Mouse (Mus musculus) liver, embryonic 16.5 days (tissue): ENCODE results near the gene Eps8. TPM values are rescaled to one million over a fixed set of nuclear protein-coding genes. Genes with fewer than 3 reads are reported as not detected.

Source experiments
- ATAC-seq: fragments of 200-750 bp; cut with Nextera tagmentation; 2 replicates; pipeline ENCODE4 v1.8.0; 2017; ENCODE audit warnings: low read depth, mild to moderate bottlenecking, moderate number of reproducible peaks, moderate library complexity
- H3K27ac ChIP-seq: fragments of 300-500 bp; sonication (generic); 2 replicates; pipeline ENCODE4 v1.5.1; 2014; ENCODE audit warnings: mild to moderate bottlenecking, low read length
- H3K27me3 ChIP-seq: fragments of 300-500 bp; sonication (generic); 2 replicates; pipeline ENCODE4 v1.6.1; 2014; ENCODE audit warnings: low read depth, low read length, mixed read lengths; ENCODE audit not compliant: control insufficient read depth, insufficient read depth
- H3K36me3 ChIP-seq: fragments of 300-500 bp; sonication (generic); 2 replicates; pipeline ENCODE4 v1.6.1; 2014; ENCODE audit warnings: mild to moderate bottlenecking; ENCODE audit not compliant: control insufficient read depth, insufficient read depth
- H3K4me1 ChIP-seq: fragments of 300-500 bp; sonication (generic); 2 replicates; pipeline ENCODE4 v1.6.1; 2014; ENCODE audit warnings: low read depth, low read length, mixed read lengths; ENCODE audit not compliant: control insufficient read depth
- H3K4me2 ChIP-seq: fragments of 300-500 bp; sonication (generic); 2 replicates; pipeline ENCODE4 v1.6.1; 2014; ENCODE audit warnings: low read depth, low read length, mixed read lengths
- H3K4me3 ChIP-seq: fragments of 300-500 bp; sonication (generic); 2 replicates; pipeline ENCODE4 v1.5.1; 2014; ENCODE audit warnings: low read depth, mild to moderate bottlenecking, low read length
- H3K9ac ChIP-seq: fragments of 300-500 bp; sonication (generic); 2 replicates; pipeline ENCODE4 v1.6.1; 2014; ENCODE audit warnings: low read depth, low read length
- H3K9me3 ChIP-seq: fragments of 300-500 bp; sonication (generic); replicated peaks from 2 replicates; pipeline ENCODE4 v1.6.1; 2016; ENCODE audit warnings: low read length; ENCODE audit not compliant: control insufficient read depth
- WGBS: fragments of 180-500 bp; shearing (Covaris S2); extraction: QIAGEN DNeasy Blood & Tissue Kit; methylation state at CpG from one replicate; pipeline ENCODE4 v1.1.7; 2014; ENCODE audit not compliant: insufficient replicate concordance; 5-methylcytosine and 5-hydroxymethylcytosine counted together
- polyA plus RNA-seq: library from polyadenylated mRNA; unstranded; fragments of >200 nt; fragmentation: Nextera tagmentation; extraction: Ambion mirVana; gene quantifications from 2 replicates; pipeline ENCODE4 v1.2.1, GENCODE M21; 2015

The Eps8 gene
- polyA plus RNA-seq, 1 experiment from 2014 or later, result 3.7 TPM

DNA sequence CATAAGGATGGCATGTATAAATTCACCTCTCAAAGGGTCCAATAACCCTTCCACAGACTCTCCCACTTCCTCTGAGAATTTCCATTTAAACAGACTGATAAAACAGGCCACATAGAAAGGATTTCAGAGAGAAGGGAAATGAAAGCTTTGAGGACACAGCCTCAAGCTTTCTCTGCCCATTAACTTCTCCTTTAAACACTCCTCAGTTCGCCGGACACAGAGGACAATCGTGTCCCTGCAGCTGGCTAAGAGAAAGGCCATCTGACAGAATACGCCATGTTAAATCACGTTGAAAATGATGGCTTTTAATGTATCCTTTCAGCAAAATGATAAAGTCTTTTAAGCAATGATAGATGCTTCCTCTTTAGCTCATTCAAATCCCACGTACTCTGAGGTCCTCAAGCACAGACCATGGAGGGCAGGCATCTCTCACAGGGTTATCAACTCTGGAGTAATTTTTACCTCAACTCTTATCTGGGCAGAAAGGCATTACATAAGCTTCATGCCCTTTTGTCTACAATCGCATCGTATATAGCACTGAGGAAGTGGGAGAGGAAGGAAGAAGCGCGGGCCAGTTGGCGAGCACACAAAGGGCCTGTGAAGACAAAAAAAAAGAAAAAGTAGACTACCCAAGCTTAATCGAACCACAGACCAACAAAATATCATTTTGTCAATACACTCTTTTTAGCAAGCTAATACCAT is 77.9 kb downstream of the Eps8 start:
- H3K27me3 ChIP-seq, result no peaks in the 10 kb centered on the region
- H3K9me3 ChIP-seq, result no peaks in the 10 kb centered on the region
- no peaks in the 10 kb centered on the region for H3K4me1 ChIP-seq
- H3K4me3 ChIP-seq, result no peak overlapping the region
- H3K36me3 ChIP-seq, result no peaks in the 10 kb centered on the region
- no peak for ATAC-seq
- no peak overlapping the region for H3K9ac ChIP-seq
- WGBS, result 26% methylated on average over 12 of the region's 12 CpGs
- no peak overlapping the region for H3K27ac ChIP-seq
- no peak overlapping the region for H3K4me2 ChIP-seq

DNA sequence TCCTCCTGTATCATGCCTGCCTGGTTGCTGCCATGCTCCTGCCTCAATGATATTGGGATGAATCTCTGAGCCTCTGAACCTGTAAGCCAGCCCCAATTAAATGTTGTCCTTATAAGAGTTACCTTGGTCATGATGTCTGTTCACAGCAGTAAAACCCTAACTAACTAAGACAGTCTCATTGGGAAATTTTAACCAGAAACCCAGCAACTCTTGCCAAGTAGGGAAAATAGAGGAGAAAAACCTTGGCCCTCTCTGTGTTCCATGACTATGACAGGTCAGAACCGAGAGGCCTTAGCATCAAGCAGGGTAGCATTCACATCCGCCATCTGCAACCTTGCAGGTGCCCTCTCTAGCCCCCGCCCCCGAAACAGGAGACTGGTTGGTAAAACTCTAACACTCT is 78.6 kb downstream of the Eps8 start:
- Histone ChIP-seq H3K27ac (no peak overlapping the region), H3K9me3 (no peaks in the 10 kb centered on the region), H3K36me3 (no peaks in the 10 kb centered on the region), H3K9ac (no peak overlapping the region), H3K4me3 (no peak overlapping the region), H3K27me3 (no peaks in the 10 kb centered on the region), H3K4me2 (no peak overlapping the region), H3K4me1 (no peaks in the 10 kb centered on the region)
- WGBS, result 71% methylated on average over 4 of the region's 4 CpGs
- no peak for ATAC-seq

DNA sequence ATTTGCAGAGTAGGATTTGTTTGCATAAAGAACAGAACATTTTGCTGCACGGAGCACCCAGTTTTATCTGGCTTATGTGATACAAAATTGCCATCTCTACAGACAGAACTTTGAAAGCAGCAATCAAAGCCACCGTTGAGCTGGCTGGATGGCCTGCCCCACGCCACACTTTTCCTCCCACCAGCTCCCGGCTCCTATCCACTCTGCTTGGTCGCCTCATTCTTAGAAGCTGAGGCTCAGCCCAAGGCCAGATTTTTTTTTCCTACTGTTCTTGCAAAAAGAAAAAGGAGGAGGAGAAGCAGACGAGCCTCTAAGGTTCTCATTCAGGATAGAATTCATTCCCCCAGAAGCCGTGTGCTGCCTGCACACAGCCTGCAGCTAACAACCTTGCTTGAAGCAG is 80.8 kb downstream of the Eps8 start:
- no peak overlapping the region for H3K9ac ChIP-seq
- H3K27me3 ChIP-seq, result no peaks in the 10 kb centered on the region
- 65% methylated on average over 7 of the region's 7 CpGs for WGBS
- no peak overlapping the region for H3K4me2 ChIP-seq
- ATAC-seq, result no peak
- H3K36me3 ChIP-seq, result no peaks in the 10 kb centered on the region
- H3K27ac ChIP-seq, result no peak overlapping the region
- H3K4me1 ChIP-seq, result no peaks in the 10 kb centered on the region
- no peak overlapping the region for H3K4me3 ChIP-seq
- no peaks in the 10 kb centered on the region for H3K9me3 ChIP-seq

DNA sequence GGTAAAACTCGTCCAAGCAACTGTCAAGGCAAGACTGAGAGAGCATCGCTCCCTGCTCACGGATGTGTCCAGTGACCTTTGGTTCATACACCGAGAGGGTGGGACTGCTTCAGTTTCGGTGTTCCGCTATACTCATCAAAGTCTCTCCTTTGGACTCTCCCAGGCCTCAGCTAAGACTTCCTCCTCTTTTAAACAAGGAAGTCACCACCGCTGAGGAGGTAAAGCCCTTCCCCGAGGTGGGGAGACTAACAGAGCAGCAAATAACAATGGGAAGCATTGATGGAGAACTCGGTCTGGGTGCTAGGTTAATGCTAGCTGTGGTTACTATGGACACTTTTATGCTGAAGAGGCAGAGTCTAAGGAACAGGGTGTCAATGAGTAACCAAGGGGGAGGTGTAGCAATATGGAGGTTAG is 84.0 kb downstream of the Eps8 start:
- WGBS, result 55% methylated on average over 9 of the region's 9 CpGs
- no peak for ATAC-seq
- no peak overlapping the region for H3K9ac ChIP-seq
- H3K4me1 ChIP-seq, result no peaks in the 10 kb centered on the region
- H3K4me2 ChIP-seq, result no peak overlapping the region
- H3K9me3 ChIP-seq, result no peaks in the 10 kb centered on the region
- no peaks in the 10 kb centered on the region for H3K27me3 ChIP-seq
- no peaks in the 10 kb centered on the region for H3K36me3 ChIP-seq
- H3K27ac ChIP-seq, result no peak overlapping the region
- no peak overlapping the region for H3K4me3 ChIP-seq

DNA sequence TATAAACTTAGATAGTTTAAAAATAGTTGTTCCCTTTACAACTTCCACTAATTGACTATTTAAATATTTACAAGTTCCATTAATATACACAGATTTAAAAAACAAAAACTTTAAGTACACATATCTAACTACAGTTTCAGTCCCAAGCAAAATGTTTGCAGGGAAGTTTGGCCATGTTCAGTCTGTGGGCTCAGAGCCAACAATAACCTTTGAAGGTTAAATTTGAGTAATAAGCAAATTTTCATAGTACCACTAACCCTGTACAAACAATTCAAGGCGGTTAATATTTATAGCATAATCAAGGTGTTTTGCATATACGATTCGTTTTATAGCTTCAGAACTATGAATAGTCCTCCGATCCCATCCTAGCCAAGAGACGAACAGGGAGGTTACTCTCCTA is 84.7 kb downstream of the Eps8 start:
- Histone ChIP-seq H3K9me3 (no peaks in the 10 kb centered on the region), H3K27me3 (no peaks in the 10 kb centered on the region), H3K9ac (no peak overlapping the region), H3K27ac (no peak overlapping the region), H3K4me3 (no peak overlapping the region), H3K36me3 (no peaks in the 10 kb centered on the region), H3K4me2 (no peak overlapping the region), H3K4me1 (no peaks in the 10 kb centered on the region)
- no peak for ATAC-seq
- WGBS, result 74% methylated on average over 5 of the region's 5 CpGs

DNA sequence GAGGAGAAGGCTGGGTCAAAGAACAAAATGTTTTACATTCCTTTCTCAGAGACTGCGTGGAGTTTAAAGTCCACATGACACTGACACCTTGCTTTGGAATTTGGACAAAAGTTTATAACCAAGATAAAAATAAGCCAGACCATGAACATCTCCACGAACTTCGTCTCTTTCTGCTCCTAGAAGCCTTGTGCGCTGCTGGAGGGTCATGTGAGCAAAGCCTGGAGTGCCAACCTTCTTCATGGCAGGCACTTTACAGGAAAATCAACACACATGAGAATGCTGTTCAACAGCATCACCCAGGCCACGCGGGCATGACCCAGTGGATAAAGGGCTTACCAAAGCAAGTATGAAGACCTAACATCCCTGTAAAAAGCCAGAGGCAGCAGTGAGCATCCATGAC is 85.6 kb downstream of the Eps8 start:
- no peak overlapping the region for H3K4me2 ChIP-seq
- H3K27me3 ChIP-seq, result no peaks in the 10 kb centered on the region
- H3K4me1 ChIP-seq, result no peaks in the 10 kb centered on the region
- H3K9ac ChIP-seq, result no peak overlapping the region
- no peaks in the 10 kb centered on the region for H3K9me3 ChIP-seq
- no peak overlapping the region for H3K4me3 ChIP-seq
- H3K27ac ChIP-seq, result no peak overlapping the region
- H3K36me3 ChIP-seq, result no peaks in the 10 kb centered on the region
- 76% methylated on average over 6 of the region's 6 CpGs for WGBS
- no peak for ATAC-seq

DNA sequence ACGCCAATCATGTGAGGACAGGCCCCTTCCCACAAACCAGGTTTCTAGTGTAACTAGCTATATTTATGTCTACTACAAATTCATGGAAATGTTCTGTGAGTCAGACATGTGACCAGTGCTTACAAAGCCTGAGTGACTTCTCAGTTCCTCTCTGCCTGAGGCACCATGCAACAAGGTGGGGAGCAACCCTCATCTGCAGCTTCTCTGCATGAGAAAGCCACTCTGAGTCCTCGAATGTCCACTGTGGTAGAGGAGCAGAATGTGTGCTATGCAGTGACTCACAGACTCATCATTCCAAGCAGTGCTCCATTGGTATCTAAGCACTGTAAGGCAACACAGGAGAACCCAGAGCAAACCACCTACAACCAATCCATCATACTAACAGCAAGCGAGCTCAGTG is 88.8 kb downstream of the Eps8 start:
- Histone ChIP-seq H3K4me2 (no peak overlapping the region), H3K4me3 (no peak overlapping the region), H3K27me3 (no peaks in the 10 kb centered on the region), H3K9ac (no peak overlapping the region), H3K9me3 (no peaks in the 10 kb centered on the region), H3K27ac (no peak overlapping the region), H3K4me1 (no peaks in the 10 kb centered on the region), H3K36me3 (no peaks in the 10 kb centered on the region)
- ATAC-seq, result no peak
- WGBS, result 56% methylated on average over 3 of the region's 3 CpGs

DNA sequence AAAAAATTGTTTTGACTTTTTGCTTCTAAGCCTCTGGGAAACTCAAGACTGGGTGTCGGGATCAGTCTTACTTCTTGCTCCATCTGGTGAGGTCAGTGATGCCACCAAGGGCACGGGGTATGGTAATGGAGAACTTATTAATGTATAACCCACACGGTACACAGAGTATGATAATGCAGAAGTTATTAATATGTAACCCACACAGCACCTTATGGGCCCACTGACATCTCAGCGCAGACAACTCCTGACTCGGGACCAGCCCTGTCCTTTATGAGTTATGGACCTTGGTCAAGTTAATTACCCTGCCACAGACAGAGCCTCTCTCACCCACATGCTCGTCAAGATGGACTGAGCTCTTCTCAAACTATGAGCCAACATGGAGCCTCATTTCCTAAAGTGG is 89.2 kb downstream of the Eps8 start:
- ATAC-seq, result no peak
- H3K27ac ChIP-seq, result no peak overlapping the region
- no peaks in the 10 kb centered on the region for H3K27me3 ChIP-seq
- no peaks in the 10 kb centered on the region for H3K9me3 ChIP-seq
- H3K4me2 ChIP-seq, result no peak overlapping the region
- H3K9ac ChIP-seq, result no peak overlapping the region
- H3K4me3 ChIP-seq, result no peak overlapping the region
- WGBS, result 59% methylated on average over 6 of the region's 6 CpGs
- H3K36me3 ChIP-seq, result no peaks in the 10 kb centered on the region
- H3K4me1 ChIP-seq, result no peaks in the 10 kb centered on the region

DNA sequence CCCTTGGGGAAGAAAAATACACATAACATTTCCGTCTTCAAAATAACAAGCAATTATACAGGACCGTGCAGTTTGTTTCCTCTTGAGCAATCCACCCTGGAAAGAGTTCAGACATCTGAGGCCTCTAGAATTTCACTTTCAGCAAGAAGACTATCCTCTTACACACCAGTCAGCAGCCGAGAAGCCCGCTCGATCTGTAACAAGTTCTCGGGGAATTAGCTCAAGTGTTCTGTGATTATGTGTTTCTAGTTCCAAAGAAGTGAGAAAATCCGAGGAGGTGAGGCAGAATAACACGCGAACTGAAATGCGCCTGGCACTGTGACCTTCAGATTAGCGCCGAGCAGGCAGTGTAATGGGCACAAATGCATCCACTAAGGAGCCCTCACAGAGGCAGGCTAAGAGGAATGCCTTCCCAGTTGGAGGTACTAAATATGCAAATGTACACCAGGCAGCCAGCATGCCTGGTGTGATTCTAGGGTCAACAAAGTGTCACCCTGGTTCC is 94.3 kb downstream of the Eps8 start:
- H3K27ac ChIP-seq, result no peak overlapping the region
- H3K4me2 ChIP-seq, result no peak overlapping the region
- H3K36me3 ChIP-seq, result no peaks in the 10 kb centered on the region
- H3K9me3 ChIP-seq, result no peaks in the 10 kb centered on the region
- no peaks in the 10 kb centered on the region for H3K27me3 ChIP-seq
- 57% methylated on average over 12 of the region's 12 CpGs for WGBS
- peaks cover 9% of the 10 kb centered on the region for H3K4me1 ChIP-seq
- no peak overlapping the region for H3K4me3 ChIP-seq
- no peak overlapping the region for H3K9ac ChIP-seq
- no peak for ATAC-seq
